In genomic region chr15:83171712-83172481, GRCm38 (mm10) we compare ENCODE assay signal across 8 mouse cellular contexts. TPM values are rescaled to one million over a fixed set of nuclear protein-coding genes. Genes with fewer than 3 reads are reported as not detected.
A peak's percentile ranks its signal among the peaks of the same experiment; 100 is the strongest.
DNase-seq lines count a peak whose midpoint lies in the region; ATAC-seq and TF ChIP-seq lines count a peak whose summit lies in the region.

No protein-coding gene starts in this region.

- intact Hi-C loops in left cerebral cortex, adult 2 months (cut with DNase I), result loop anchor here (2.0 to 5.0 kb wide), 2 partner anchors 23 to 35 kb away; partner anchors contain the start of gene Poldip3

- peak overlapping the region; percentile 82 for H3K9ac ChIP-seq in hindbrain, postnatal 0 days (replicated peaks; ENCODE audit: low read length)

- no peaks in the 10 kb centered on the region for H3K36me3 ChIP-seq in hindbrain, postnatal 0 days (ENCODE audit: insufficient read depth, low read length)

- under 1% methylated on average over 67 of the region's 67 CpGs for WGBS in hindbrain, postnatal 0 days

- no peaks in the 10 kb centered on the region for H3K27me3 ChIP-seq in hindbrain, postnatal 0 days (ENCODE audit: insufficient read depth, low read length)

- H3K4me2 ChIP-seq in hindbrain, postnatal 0 days (ENCODE audit: low read depth, low read length), result peak overlapping the region; percentile 93

- TF ChIP-seq CTCF in hindbrain, postnatal 0 days (IDR thresholded peaks at IDR 0.05; ENCODE audit: low read depth), result peak; percentile 64
- peak; percentile 43 for TF ChIP-seq CTCF in left cerebral cortex, adult 2 months (IDR thresholded peaks at IDR 0.05)

- peak overlapping the region; percentile 86 for H3K4me3 ChIP-seq in hindbrain, postnatal 0 days (ENCODE audit: low read length)
- peak overlapping the region; percentile 86 for H3K4me3 ChIP-seq in left cerebral cortex, adult 2 months

- no peaks in the 10 kb centered on the region for H3K9me3 ChIP-seq in hindbrain, postnatal 0 days (ENCODE audit: low read length)

- H3K4me1 ChIP-seq in hindbrain, postnatal 0 days (ENCODE audit: insufficient read depth, low read length), result 0 out of 2 replicates have a peak, but pooled peaks cover 11% of the 10 kb centered on the region

- peak; percentile 99 for DNase-seq in T-cell, adult 2 months (ENCODE audit: low spot score)
- peak; percentile 93 to 96 for DNase-seq in cerebellum, postnatal 36 days
- DNase-seq in gastrocnemius, adult 18-20 months (ENCODE audit: low spot score), result peak; percentile 96
- peak; percentile 99 for DNase-seq in hindbrain, postnatal 0 days (ENCODE audit: low spot score)
- DNase-seq in left cerebral cortex, adult 2 months (ENCODE audit: extremely low spot score in 1 of 2, low spot score in 2 of 2), result peak; percentile 96 to 97
- DNase-seq in right cerebral cortex, adult 2 months (ENCODE audit: low spot score in 2 of 2), result peak; percentile 95 to 97
- peak; percentile 97 for DNase-seq in urinary bladder, postnatal 14 days (ENCODE audit: low spot score)

- peak overlapping the region; percentile 85 for H3K27ac ChIP-seq in hindbrain, postnatal 0 days
- H3K27ac ChIP-seq in left cerebral cortex, adult 2 months, result peak overlapping the region; percentile 94

- peak; percentile 97 for ATAC-seq in hindbrain, postnatal 0 days
- peak; percentile 91 for ATAC-seq in megakaryocyte, adult 5-6 weeks (ENCODE audit: poor library complexity, severe bottlenecking)

RNA-seq across cellular contexts. Expression of gene Cyb5r3, which starts 0.5 kb away (rescaled TPM):
- 10 to 100 TPM; 40.3 to 50.1 TPM for total RNA-seq in gastrocnemius, adult 18-20 months (2021)
- 93.8 and 99.2 TPM in 2 replicates for total RNA-seq in hindbrain, postnatal 0 days (2014; rRNA removed)
- polyA plus RNA-seq in hindbrain, postnatal 0 days (2015; fragmentation: Nextera tagmentation; extraction: Ambion mirVana), result 117 and 136 TPM in 2 replicates
- 10 to 100 TPM; 58.4 to 63.1 TPM for total RNA-seq in left cerebral cortex, adult 2 months (2021)
- 42.8 and 44.7 TPM in 2 replicates for total RNA-seq in megakaryocyte, adult 5-6 weeks (2015)
- 21.0 and 24.5 TPM in 2 replicates for total RNA-seq in megakaryocyte, adult 5-6 weeks (2017)

RNA-seq across cellular contexts. Expression of gene Poldip3, which starts 22.7 kb away (rescaled TPM):
- total RNA-seq in gastrocnemius, adult 18-20 months (2021), result 10 to 100 TPM; 15.7 to 17.1 TPM
- 97.5 and 115 TPM in 2 replicates for total RNA-seq in hindbrain, postnatal 0 days (2014; rRNA removed)
- polyA plus RNA-seq in hindbrain, postnatal 0 days (2015; fragmentation: Nextera tagmentation; extraction: Ambion mirVana), result 96.9 and 103 TPM in 2 replicates
- total RNA-seq in left cerebral cortex, adult 2 months (2021), result 10 to 100 TPM; 86.5 to 95.1 TPM
- total RNA-seq in megakaryocyte, adult 5-6 weeks (2015), result 41.5 and 45.2 TPM in 2 replicates
- total RNA-seq in megakaryocyte, adult 5-6 weeks (2017), result 96.6 and 118 TPM in 2 replicates

RNA-seq across cellular contexts. Expression of gene Rrp7a, which starts 49.3 kb away (rescaled TPM):
- 10 to 100 TPM; 37.4 to 46.5 TPM for total RNA-seq in gastrocnemius, adult 18-20 months (2021)
- 157 and 207 TPM in 2 replicates for total RNA-seq in hindbrain, postnatal 0 days (2014; rRNA removed)
- polyA plus RNA-seq in hindbrain, postnatal 0 days (2015; fragmentation: Nextera tagmentation; extraction: Ambion mirVana), result 69.4 and 74.4 TPM in 2 replicates
- total RNA-seq in left cerebral cortex, adult 2 months (2021), result 100 to 1,000 TPM; 147 to 159 TPM
- 17.5 and 21.2 TPM in 2 replicates for total RNA-seq in megakaryocyte, adult 5-6 weeks (2015)
- 50.8 and 57.9 TPM in 2 replicates for total RNA-seq in megakaryocyte, adult 5-6 weeks (2017)

Comparison
In these comparisons a context has a peak if more than half of its experiments do, and no peak if none do; other contexts are left out.
1. Peak in every context shown above with its lines: DNase-seq, ATAC-seq, H3K4me3 ChIP-seq and H3K27ac ChIP-seq.